Mouse (Mus musculus) left cerebral cortex, adult 8-10 months (tissue): ENCODE measurements at regions not wholly inside any gene's neighbourhood (a gene's known extent, or its start where the extent isn't known, plus 50 kb on each side); places are given as distances from the start of the nearest gene placed in this dataset.
A peak's percentile ranks its signal among the peaks of the same experiment; 100 is the strongest.

Experiments used
- DNase-seq, 2 experiments: peaks; one replicate each; pipeline ENCODE4 v3.0.0; 2022; ENCODE audit warnings: low spot score in 2 of 2

DNA sequence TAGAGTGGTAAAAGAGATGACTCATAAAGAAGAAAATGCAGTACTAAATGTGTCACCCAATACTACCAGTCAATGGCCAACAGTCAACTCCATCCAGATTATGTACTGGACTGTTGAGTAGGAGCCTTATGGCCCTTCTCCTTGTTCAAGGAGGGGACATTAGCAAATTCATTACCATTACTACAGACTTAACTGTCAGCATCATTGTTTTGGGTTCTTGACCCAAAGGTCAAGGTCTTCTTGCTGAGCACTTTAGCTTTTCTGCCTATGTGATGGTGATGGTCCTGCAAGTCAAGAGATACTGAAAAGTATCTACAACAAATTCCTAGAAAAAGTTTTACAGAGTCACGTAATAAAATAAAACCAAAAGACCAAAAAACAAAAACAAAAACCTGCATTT is 1251.4 kb downstream of the Gm37988 start:
- DNase-seq, result no peak

DNA sequence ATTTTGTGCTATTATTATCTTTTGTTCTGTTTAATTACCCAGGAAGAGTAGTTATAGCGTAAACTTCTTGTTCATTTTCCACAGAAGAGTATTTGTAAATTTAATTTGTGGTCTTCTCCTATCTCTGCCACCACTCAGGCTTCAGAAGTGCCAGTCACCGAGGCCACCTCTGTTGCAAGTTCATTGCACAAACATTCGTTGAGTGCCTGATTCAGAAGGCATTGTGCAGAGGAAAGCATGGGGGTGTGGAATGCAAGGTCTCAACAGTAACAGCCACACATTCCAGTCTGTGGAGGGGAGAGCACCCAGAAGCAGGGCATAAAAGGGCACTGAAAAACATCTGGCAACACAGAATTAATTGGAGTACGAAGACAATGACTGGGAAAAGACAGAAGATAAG is 1268.9 kb downstream of the Gm37988 start:
- DNase-seq, result no peak

DNA sequence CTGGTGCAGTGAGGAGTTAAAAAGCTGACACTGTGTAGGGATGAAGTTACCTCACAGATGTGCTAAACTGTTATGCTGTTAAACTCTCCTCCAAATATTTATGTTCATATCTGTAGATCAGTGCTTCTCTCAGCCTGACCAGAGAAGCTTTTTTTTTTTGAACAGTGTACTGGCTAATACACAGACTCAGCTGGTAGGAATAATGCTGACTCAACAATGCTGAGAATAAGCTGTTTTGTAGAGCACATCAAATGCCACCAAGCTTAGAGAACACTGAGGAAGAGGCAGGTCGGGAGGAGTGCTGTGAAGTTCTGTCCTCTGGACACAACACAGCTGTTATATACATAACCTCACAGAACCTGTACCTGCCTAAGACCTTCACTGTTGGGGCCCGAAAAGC is 1274.2 kb downstream of the Gm37988 start:
- DNase-seq, result no peak

GRCm38 (mm10) chr1:6094162-6094934 is 1286.7 kb downstream of the Gm37988 start:
- no peak for DNase-seq

DNA sequence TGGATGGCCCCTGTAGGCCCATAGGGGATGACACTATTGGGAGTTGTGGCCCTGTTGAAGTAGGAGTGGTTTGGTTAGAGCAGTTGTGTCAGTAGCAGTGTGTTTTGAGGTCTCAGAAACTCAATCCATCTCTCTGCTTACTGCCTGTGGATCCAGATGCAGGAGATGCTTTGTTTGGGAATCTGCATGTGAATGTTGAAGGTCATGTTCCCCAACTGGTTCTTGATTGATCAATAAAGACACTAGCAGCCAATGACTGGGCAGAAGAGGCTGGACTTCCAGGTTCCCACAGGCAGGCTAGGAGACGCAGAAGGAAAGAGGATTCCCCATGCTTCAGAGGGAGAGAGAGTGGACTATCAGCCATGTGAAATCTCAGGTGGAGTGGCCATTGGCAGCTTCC is 1309.9 kb downstream of the Gm37988 start:
- DNase-seq, result no peak

DNA sequence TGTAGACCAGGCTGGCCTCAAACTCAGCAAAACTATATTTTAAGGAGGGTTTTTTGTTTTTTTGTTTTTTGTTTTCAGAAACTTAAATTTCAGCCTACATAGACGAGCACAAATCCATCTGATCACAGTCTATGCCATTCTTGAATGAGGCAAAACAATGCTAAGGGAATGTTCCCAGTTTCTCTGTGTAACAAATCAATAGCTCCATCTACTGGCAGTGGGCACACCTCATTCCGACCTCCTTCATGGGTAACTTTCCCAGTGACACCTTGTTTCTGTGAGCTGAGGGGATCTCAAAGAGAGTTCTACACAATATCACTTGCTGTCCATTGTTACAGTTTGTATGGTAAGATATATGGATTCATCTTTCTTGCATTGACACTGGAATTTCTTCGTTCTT is 1327.4 kb downstream of the Gm37988 start:
- peak in 1 of 2 experiments; percentile 5 for DNase-seq

DNA sequence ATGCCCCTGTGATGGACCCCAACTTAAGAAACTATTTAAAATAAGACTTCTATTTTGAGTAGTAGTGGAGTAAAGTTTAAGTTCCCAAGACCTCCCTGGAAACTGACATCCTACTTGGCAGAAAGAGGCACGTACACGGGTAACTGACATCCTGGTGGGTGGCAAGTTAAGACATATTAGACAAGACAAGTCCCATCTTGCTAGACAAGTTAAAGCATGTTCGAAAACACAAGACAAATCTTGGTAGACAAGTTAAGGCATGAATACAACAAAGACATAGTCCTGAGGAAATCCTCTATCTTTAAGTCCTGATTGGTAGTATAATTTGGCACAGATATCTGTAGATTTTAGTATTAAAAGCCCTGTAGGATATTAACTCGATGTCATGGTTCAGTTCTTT is 1332.6 kb downstream of the Gm37988 start:
- no peak for DNase-seq

GRCm38 (mm10) chr1:6142816-6143215 is 1335.1 kb downstream of the Gm37988 start:
- DNase-seq, result no peak

DNA sequence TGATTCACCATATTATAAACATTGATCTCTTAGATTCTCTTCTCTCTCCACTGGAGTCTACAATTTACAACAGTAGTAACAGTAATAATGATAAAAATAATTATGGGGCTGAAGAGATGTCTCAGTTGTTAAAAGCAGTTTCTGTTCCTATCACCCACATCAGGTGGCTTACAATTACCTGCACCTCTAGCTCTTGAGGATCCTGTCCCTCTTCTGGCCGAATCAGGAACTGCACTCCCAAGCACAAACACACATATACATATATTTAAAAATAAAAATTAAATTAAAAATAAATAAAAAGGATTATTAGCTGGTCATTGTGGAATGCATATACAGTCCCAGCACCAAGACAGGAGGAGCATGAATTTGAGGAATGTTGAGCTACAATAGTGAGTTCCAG is 1336.2 kb downstream of the Gm37988 start:
- DNase-seq, result no peak

GRCm38 (mm10) chr1:6152436-6152835 is 1344.7 kb downstream of the Gm37988 start:
- DNase-seq, result no peak
